Mouse (Mus musculus): ENCODE data around the gene Snx6.
"Not testable (repeated sequence)": the region's sequence is repeated elsewhere in the genome, so short reads cannot be mapped to it uniquely, and the experiment has no call there.

Snx6 gene

GRCm38 (mm10) chr12:54805254-54806002 lies 9.9 kb upstream of the Snx6 start:
- DNase-seq (ENCODE audit: low read depth in 2 of 2, low spot score in 2 of 2) = no peak

DNA sequence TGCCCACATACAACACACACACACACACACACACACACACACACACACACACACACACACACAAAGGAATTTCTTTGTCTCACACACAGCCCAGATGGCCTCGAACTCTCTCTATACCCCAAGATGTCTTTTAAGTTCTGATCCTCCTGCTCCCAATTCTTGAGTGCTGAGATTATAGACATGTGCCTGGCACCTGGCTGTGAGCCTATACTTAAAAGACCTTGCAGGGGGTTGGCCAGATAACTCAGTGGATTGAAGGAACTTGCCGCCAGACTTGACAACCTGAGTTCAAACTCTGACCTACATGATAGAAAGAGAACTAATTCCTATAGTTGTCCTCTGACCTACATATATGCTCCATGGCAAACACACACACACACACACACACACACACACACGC lies 8.0 kb upstream of the Snx6 start:
- no peak for DNase-seq (ENCODE audit: low read depth in 2 of 2, low spot score in 2 of 2)

- DNase-seq (ENCODE audit: low read depth in 2 of 2, low spot score in 2 of 2) = no peak
These were observed 1.2 kb upstream of the Snx6 start for GRCm38 (mm10) chr12:54796516-54797195.

GRCm38 (mm10) chr12:54794392-54794791 lies 1.1 kb downstream of the Snx6 start:
- no peak for DNase-seq (ENCODE audit: low read depth in 2 of 2, low spot score in 2 of 2)

- no peak for DNase-seq (ENCODE audit: low read depth in 2 of 2, low spot score in 2 of 2)
These were observed 4.0 kb downstream of the Snx6 start for GRCm38 (mm10) chr12:54791465-54791864.

GRCm38 (mm10) chr12:54789346-54790143 lies 6.0 kb downstream of the Snx6 start:
- DNase-seq (ENCODE audit: low read depth in 2 of 2, low spot score in 2 of 2) = no peak

DNA sequence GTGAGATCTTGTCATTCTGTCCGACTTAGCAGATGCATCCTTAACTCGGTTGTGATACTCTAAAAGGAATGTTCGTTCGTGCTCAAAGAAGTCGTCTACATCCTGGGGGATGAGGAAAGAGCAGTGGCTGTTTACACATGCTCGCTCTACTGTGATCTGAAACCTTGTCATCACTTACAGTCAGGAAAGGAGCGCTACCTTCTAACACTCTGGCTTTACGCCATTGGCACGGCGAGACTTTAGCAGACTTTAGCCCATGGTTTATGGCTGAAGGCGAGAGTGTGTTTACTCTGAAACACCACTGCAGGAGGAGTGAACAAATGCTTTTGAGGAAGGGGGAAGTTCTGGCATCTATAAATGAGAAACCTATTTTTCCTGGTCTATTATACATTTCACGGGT lies 31.9 kb downstream of the Snx6 start:
- DNase-seq (ENCODE audit: low read depth in 2 of 2, low spot score in 2 of 2) = no peak

- DNase-seq (ENCODE audit: low read depth in 2 of 2, low spot score in 2 of 2) = no peak
These were observed 34.8 kb downstream of the Snx6 start for GRCm38 (mm10) chr12:54760676-54761075.

- DNase-seq (ENCODE audit: low read depth in 2 of 2, low spot score in 2 of 2) = no peak
These were observed 36.7 kb downstream of the Snx6 start for GRCm38 (mm10) chr12:54758846-54759245.

GRCm38 (mm10) chr12:54748647-54749046 lies 46.9 kb downstream of the Snx6 start:
- DNase-seq (ENCODE audit: low read depth in 2 of 2, low spot score in 2 of 2) = no peak

DNA sequence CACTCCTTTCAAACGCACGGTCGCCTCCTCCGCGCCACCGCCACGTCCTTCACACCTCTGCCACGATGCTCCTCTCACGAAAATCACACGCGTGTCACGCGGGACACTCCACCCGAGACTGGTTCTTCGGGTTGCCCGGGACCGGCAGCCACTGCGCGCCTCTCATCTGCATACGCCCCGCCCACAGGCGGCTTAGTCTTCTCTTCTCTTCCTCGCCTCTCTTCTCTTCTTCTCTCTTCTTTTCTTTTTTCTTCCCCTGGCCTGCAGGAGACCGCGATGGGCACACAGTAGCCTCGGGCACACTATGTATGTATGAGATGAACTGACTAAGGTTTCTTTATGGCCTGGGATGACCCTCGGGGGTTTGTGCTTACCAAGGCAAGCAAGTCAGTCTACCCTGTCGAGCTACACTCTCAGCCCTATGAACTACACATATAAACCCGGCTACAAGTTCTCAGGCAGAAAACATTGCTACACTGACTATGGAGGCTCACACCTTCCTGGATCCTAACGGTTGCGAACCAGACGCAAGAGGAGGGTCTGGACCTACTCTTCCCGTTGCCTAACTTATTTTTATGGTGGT lies 56.8 kb downstream of the Snx6 start:
- peak in 1 of 2 experiments; percentile 26 for DNase-seq (ENCODE audit: low read depth in 2 of 2, low spot score in 2 of 2)

DNA sequence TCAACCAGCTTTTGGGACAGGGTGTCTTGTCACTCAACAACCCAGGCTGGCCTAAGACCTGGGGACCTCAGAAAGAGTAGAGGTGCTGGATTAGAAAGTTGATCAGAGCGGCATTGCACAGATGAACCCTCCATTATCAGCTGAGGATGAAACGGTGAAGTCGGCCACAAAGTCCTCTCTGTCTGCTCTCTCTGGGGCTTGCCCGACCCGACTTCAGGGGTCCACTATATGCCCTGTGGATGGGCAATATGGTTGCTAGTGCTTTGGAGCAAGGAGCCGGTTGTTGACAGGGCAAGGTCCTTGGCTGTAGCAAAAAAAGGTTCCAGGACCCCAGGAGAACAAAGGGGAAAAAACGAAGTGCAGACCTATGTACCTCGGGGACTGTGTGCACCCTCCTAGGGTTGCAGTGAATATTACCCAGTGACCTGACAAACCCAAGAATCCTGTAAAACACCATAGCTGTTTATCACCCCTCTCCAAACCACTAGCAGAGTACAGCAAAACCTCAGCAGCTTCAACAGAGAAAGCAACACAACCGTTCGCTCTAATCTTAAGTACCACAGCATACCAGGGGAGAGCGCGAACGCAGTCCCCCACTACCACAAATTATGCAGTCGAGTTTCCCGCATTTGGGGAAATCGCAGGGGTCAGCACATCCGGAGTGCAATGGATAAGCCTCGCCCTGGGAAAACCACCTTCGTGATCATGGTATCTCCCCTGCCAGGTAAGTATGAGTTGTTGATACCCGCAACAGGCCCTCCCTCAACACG lies 57.4 kb downstream of the Snx6 start:
- not testable (repeated sequence) for DNase-seq (ENCODE audit: low read depth in 2 of 2, low spot score in 2 of 2)

- peak; percentile 23 to 46 for DNase-seq (ENCODE audit: low read depth in 2 of 2, low spot score in 2 of 2)
These were observed 61.0 kb downstream of the Snx6 start for GRCm38 (mm10) chr12:54734307-54735131.

DNA sequence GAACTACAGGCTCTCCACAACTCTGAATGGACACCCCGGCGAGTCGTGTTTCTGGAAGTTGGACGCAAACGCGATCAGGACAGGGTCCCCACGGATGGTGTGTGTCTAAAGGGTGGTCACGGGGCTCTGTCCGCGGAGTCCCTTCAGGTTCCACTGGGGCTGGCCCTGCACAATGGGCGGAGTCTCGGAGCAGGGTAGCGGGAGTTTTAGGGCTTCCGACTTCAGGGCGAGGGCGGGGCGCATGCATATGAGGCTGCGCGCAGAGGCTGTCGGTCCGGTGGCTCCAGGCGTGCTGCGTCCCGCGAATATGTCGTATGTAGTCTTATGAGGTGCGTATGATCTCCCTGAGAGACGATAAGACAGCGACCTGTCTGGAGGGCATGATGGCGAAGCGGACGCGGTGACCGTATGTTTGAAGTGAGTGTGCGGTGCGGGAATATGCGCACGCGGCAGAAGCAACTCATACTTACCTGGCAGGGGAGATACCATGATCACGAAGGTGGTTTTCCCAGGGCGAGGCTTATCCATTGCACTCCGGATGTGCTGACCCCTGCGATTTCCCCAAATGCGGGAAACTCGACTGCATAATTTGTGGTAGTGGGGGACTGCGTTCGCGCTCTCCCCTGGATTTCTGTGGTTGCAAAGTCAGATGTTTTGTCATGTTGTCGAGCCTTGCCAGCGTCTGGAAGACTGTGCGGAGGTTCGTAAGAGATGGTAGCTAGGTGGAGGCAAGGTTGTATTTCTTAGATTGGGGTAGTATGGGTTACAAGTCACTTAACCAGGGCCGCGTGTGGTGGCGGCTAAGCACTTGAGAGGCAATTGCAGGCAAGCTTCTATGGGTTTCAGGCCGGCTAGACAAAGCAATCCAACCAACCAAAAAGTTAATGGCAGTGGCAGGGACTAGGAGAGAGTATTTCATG lies 66.1 kb downstream of the Snx6 start:
- DNase-seq (ENCODE audit: low read depth in 2 of 2, low spot score in 2 of 2) = not testable (repeated sequence)

- not testable (repeated sequence) for DNase-seq (ENCODE audit: low read depth in 2 of 2, low spot score in 2 of 2)
These were observed 76.4 kb downstream of the Snx6 start for GRCm38 (mm10) chr12:54718871-54719786.

- DNase-seq (ENCODE audit: low read depth in 2 of 2, low spot score in 2 of 2) = not testable (repeated sequence)
These were observed 78.0 kb downstream of the Snx6 start for GRCm38 (mm10) chr12:54717516-54717915.

DNA sequence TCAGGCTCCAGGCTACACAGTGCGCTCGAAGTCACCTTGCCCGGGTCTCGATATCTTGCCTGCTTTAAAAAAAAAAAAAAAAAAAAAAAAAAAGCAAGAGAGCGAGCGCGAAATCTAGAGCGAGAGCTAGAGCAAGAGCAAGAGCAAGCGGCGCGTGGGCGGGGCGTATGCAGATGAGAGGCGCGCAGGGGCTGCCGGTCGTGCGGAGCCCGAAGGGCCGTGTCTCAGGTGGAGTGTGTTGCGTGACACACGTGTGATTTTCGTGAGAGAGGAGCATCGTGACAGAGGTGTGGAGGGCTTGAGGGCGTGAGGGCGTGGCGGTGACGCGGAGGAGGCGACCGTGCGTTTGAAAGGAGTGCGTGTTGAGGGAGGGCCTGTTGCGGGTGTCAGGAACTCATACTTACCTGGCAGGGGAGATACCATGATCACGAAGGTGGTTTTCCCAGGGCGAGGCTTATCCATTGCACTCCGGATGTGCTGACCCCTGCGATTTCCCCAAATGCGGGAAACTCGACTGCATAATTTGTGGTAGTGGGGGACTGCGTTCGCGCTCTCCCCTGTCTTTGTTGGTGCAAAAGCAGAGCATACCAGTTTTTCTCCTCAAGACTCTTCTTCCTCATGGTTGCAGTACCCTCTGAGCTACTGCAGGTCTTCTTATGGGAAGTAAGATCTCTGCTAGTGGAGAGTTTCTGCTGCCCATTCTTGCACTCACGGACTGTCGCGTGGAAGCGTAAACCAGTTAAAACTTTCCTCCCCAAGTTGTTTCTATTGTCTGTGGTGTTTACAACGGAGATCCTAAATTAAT lies 81.5 kb downstream of the Snx6 start:
- peak; percentile 52 to 55 for DNase-seq (ENCODE audit: low read depth in 2 of 2, low spot score in 2 of 2)

Measured in CD8-positive naive resting alpha-beta T cell, adult 2 months (primary cell).